Mouse (Mus musculus): Measurements from ENCODE around the gene Mecom. TPM values are rescaled to one million over a fixed set of nuclear protein-coding genes. Genes with fewer than 3 reads are reported as not detected.

Mecom gene
- total and polyA plus RNA-seq, 3 experiments: not detected

DNA sequence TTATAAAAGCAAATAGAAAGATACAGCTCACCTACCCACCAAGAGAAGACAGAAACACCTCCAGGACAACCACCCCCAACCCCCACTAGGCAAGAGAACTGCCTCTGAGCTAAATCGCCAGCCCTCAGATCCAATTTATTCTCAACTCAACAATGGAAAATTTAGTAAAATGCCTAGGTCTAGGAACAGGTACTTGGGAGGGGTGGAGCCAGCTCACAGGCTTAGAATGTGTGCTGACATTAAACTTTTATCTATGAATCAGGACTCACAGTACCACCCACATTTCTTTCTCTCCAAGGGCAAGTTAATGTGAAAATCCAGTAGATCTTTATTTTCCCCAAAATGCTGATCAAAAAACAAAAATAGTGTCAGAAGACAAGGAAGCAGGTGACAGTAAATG is 533.5 kb downstream of the Mecom start:
- Histone ChIP-seq H3K27ac (ENCODE audit: insufficient read depth, low read depth) (no peak overlapping the region), H3K9ac (ENCODE audit: insufficient read depth, low read depth) (no peak overlapping the region), H3K4me2 (ENCODE audit: insufficient read depth, low read depth, poor library complexity, severe bottlenecking) (no peak overlapping the region), H3K27me3 (replicated peaks) (no peaks in the 10 kb centered on the region), H3K4me3 (replicated peaks in 1 of 3; ENCODE audit: low read depth in 2 of 3, low read length in 2 of 3, poor library complexity in 1 of 3) (no peak overlapping the region), H3K4me1 (ENCODE audit: control insufficient read depth in 1 of 2, insufficient read depth in 2 of 2) (no peaks in the 10 kb centered on the region; a peak in 1 of 4 replicates), H3K36me3 (replicated peaks in 1 of 2; ENCODE audit: control insufficient read depth in 1 of 2, insufficient read depth in 1 of 2, low read length in 1 of 2) (no peaks in the 10 kb centered on the region), H3K9me3 (replicated peaks; ENCODE audit: low read length) (no peaks in the 10 kb centered on the region), H3K79me2 (replicated peaks; ENCODE audit: control insufficient read depth, extremely low read depth, insufficient read depth, poor library complexity, severe bottlenecking) (no peaks in the 10 kb centered on the region)
- in situ Hi-C loops (cut with MboI; ENCODE audit: low pct_ligation_motif_present, low pct_unique_long_range_greater_than_20kb, low sequenced_read_pairs): no loop called here
- DNase-seq (ENCODE audit: extremely low read depth): no peak
- dilution Hi-C loops (cut with MboI; ENCODE audit: extremely low pct_ligation_motif_present, extremely low pct_unique_long_range_greater_than_20kb, low sequenced_read_pairs): no loop called here
- TF ChIP-seq NELFE (IDR thresholded peaks at IDR 0.05; ENCODE audit: low read depth, low read length): no peak
- TF ChIP-seq POLR2AphosphoS2 (IDR thresholded peaks at IDR 0.05; ENCODE audit: low read depth, low read length): no peak
- no peak for TF ChIP-seq MXI1 (IDR thresholded peaks at IDR 0.05; ENCODE audit: low read depth, low read length)
- TF ChIP-seq IRF4 (IDR thresholded peaks at IDR 0.05; ENCODE audit: low read depth, low read length): no peak
- no peak for TF ChIP-seq RCOR1 (conservative IDR thresholded peaks at IDR 0.05; ENCODE audit: low read depth, low read length)
- no peak for TF ChIP-seq MAZ (IDR thresholded peaks at IDR 0.05; ENCODE audit: low read depth, low read length)
- no peak for TF ChIP-seq ETS1 (conservative IDR thresholded peaks at IDR 0.05; ENCODE audit: low read depth, low read length)
- TF ChIP-seq ZMIZ1 (IDR thresholded peaks at IDR 0.05; ENCODE audit: low read depth, low read length): no peak
- TF ChIP-seq JUND (conservative IDR thresholded peaks at IDR 0.05; ENCODE audit: low read depth, low read length): no peak
- TF ChIP-seq POLR2A (IDR thresholded peaks at IDR 0.05; ENCODE audit: low read depth, low read length): no peak
- no peak for TF ChIP-seq KAT2A (IDR thresholded peaks at IDR 0.05; ENCODE audit: insufficient replicate concordance, low read length)
- TF ChIP-seq ZKSCAN1 (IDR thresholded peaks at IDR 0.05; ENCODE audit: borderline replicate concordance, low read depth, low read length): no peak
- no peak for TF ChIP-seq TBP (conservative IDR thresholded peaks at IDR 0.05; ENCODE audit: low read depth, low read length)

DNA sequence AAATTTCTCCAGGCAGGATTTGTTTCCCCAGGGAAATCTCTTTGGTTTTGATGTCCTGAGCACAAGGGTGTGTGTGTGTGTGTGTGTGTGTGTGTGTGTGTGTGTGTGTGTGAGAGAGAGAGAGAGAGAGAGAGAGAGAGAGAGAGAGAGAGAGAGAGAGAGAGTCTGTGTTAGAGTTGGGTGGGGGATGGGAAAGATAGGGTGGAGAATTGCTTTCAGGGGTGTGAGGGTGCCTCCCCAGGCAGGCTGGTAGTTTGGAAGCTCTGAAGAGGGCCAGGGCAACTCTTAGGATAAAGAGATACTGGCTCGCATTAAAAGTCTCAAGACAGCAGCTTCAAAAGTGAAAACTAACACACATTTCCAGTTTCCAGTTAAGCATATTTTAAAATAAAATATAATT is 534.4 kb downstream of the Mecom start:
- H3K9ac ChIP-seq (ENCODE audit: insufficient read depth, low read depth): no peak overlapping the region
- in situ Hi-C loops (cut with MboI; ENCODE audit: low pct_ligation_motif_present, low pct_unique_long_range_greater_than_20kb, low sequenced_read_pairs): no loop called here
- H3K27me3 ChIP-seq (replicated peaks): no peaks in the 10 kb centered on the region
- no peaks in the 10 kb centered on the region for H3K36me3 ChIP-seq (replicated peaks in 1 of 2; ENCODE audit: control insufficient read depth in 1 of 2, insufficient read depth in 1 of 2, low read length in 1 of 2)
- TF ChIP-seq PAX5 (IDR thresholded peaks at IDR 0.05; ENCODE audit: low read length) (no peak), ZC3H11A (IDR thresholded peaks at IDR 0.05; ENCODE audit: low read depth, low read length) (no peak), ZKSCAN1 (IDR thresholded peaks at IDR 0.05; ENCODE audit: borderline replicate concordance, low read depth, low read length) (no peak), NRF1 (IDR thresholded peaks at IDR 0.05; ENCODE audit: low read depth, low read length) (no peak), POLR2A (IDR thresholded peaks at IDR 0.05; ENCODE audit: low read depth, low read length) (no peak), JUN (IDR thresholded peaks at IDR 0.05; ENCODE audit: insufficient read depth, low read depth, low read length) (no peak), ETS1 (conservative IDR thresholded peaks at IDR 0.05; ENCODE audit: low read depth, low read length) (no peak), CTCF (conservative IDR thresholded peaks at IDR 0.05 in 1 of 2, IDR thresholded peaks at IDR 0.05 in 1 of 2; ENCODE audit: low read depth in 2 of 2, low read length in 2 of 2) (no peak), SIN3A (IDR thresholded peaks at IDR 0.05; ENCODE audit: low read length) (no peak), MAX (IDR thresholded peaks at IDR 0.05; ENCODE audit: low read length) (no peak), SMC3 (IDR thresholded peaks at IDR 0.05; ENCODE audit: low read depth, low read length) (no peak), RCOR1 (conservative IDR thresholded peaks at IDR 0.05; ENCODE audit: low read depth, low read length) (no peak), JUND (conservative IDR thresholded peaks at IDR 0.05; ENCODE audit: low read depth, low read length) (no peak), GABPA (IDR thresholded peaks at IDR 0.05; ENCODE audit: insufficient replicate concordance, low read depth, low read length) (no peak), KAT2A (IDR thresholded peaks at IDR 0.05; ENCODE audit: insufficient replicate concordance, low read length) (no peak), E2F4 (IDR thresholded peaks at IDR 0.05; ENCODE audit: insufficient replicate concordance, low read depth, low read length) (no peak)
- no peak for DNase-seq (ENCODE audit: extremely low read depth)
- dilution Hi-C loops (cut with MboI; ENCODE audit: extremely low pct_ligation_motif_present, extremely low pct_unique_long_range_greater_than_20kb, low sequenced_read_pairs): no loop called here
- H3K4me1 ChIP-seq (ENCODE audit: control insufficient read depth in 1 of 2, insufficient read depth in 2 of 2): no peaks in the 10 kb centered on the region
- no peak overlapping the region for H3K4me2 ChIP-seq (ENCODE audit: insufficient read depth, low read depth, poor library complexity, severe bottlenecking)
- H3K4me3 ChIP-seq (replicated peaks in 1 of 3; ENCODE audit: low read depth in 2 of 3, low read length in 2 of 3, poor library complexity in 1 of 3): no peak overlapping the region
- H3K79me2 ChIP-seq (replicated peaks; ENCODE audit: control insufficient read depth, extremely low read depth, insufficient read depth, poor library complexity, severe bottlenecking): no peaks in the 10 kb centered on the region
- no peak overlapping the region for H3K27ac ChIP-seq (ENCODE audit: insufficient read depth, low read depth)
- H3K9me3 ChIP-seq (replicated peaks; ENCODE audit: low read length): no peaks in the 10 kb centered on the region

Measured in CH12.LX (cell line).